Mouse (Mus musculus) lung, adult 2 months (tissue): ENCODE results near the gene Strc.

Experiments used
- CTCF ChIP-seq: fragments of 200-500 bp; IDR thresholded peaks from 2 replicates; pipeline ENCODE4 v1.5.1; 2011; ENCODE audit warnings: mild to moderate bottlenecking, low read length, control low read depth; ENCODE audit not compliant: insufficient read depth
- POLR2A ChIP-seq: fragments of 200-500 bp; IDR thresholded peaks from 2 replicates; pipeline ENCODE4 v1.6.1; 2011; ENCODE audit warnings: low read depth, mild to moderate bottlenecking, control low read depth, low read length, borderline replicate concordance; ENCODE audit errors: extremely low read depth

DNA sequence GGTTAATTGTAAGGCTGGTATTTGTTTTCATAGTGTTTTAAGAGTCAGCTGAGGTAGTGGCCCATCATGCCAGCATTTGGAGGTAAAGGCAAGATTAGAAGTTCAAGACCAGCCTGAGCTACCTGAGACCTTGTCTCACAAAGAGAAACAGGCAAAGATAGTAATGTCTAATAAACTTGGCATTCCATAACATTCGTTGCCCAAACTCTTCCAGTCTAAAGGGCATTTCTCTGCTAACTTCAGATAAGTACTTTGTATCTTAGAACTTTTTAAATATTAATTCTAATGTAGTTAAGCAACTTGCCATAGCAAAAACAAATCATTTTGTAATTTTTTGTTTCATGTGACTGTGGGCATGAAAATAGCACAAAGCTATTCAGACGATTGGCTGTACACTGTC lies 36.2 kb upstream of the Strc start:
- TF ChIP-seq CTCF (no peak), POLR2A (no peak)
